Mouse (Mus musculus) kidney, postnatal 0 days (tissue): ENCODE data around the gene Iqsec1. TPM values are rescaled to one million over a fixed set of nuclear protein-coding genes. Genes with fewer than 3 reads are reported as not detected.

Experiments
- ATAC-seq: fragments of 200-750 bp; cut with Nextera tagmentation; replicated peaks from 2 replicates; pipeline ENCODE4 v1.8.0; 2017; ENCODE audit warnings: low read depth, moderate number of reproducible peaks, moderate TSS enrichment, moderate library complexity; ENCODE audit not compliant: low FRiP score
- DNase-seq: peaks from one replicate; pipeline ENCODE4 v3.0.0-alpha.2; 2016; ENCODE audit warnings: low spot score
- H3K27ac ChIP-seq: fragments of 300-500 bp; sonication (generic); 2 replicates; pipeline ENCODE4 v1.5.1; 2014; ENCODE audit warnings: mild to moderate bottlenecking
- H3K27me3 ChIP-seq: fragments of 300-500 bp; sonication (generic); 2 replicates; pipeline ENCODE4 v1.6.1; 2014; ENCODE audit warnings: low read length, mixed read lengths; ENCODE audit not compliant: insufficient read depth
- H3K36me3 ChIP-seq: fragments of 300-500 bp; sonication (generic); 2 replicates; pipeline ENCODE4 v1.6.1; 2014; ENCODE audit warnings: low read length, mixed read lengths; ENCODE audit not compliant: insufficient read depth
- H3K4me1 ChIP-seq: fragments of 300-500 bp; sonication (generic); replicated peaks from 2 replicates; pipeline ENCODE4 v1.6.1; 2014; ENCODE audit warnings: antibody characterized with exemption, low read length, mixed read lengths; ENCODE audit not compliant: insufficient read depth
- H3K4me2 ChIP-seq: fragments of 300-500 bp; sonication (generic); 2 replicates; pipeline ENCODE4 v1.6.1; 2014; ENCODE audit warnings: mild to moderate bottlenecking, low read length, moderate library complexity, mixed read lengths
- H3K4me3 ChIP-seq: fragments of 300-500 bp; sonication (generic); replicated peaks from 2 replicates; pipeline ENCODE4 v1.5.1; 2014; ENCODE audit warnings: low read depth, low read length
- H3K9ac ChIP-seq: fragments of 300-500 bp; sonication (generic); 2 replicates; pipeline ENCODE4 v1.6.1; 2014; ENCODE audit warnings: low read depth, low read length
- H3K9me3 ChIP-seq: fragments of 300-500 bp; sonication (generic); replicated peaks from 2 replicates; pipeline ENCODE4 v1.6.1; 2016; ENCODE audit warnings: low read length, inconsistent platforms, mixed read lengths
- CTCF ChIP-seq: IDR thresholded peaks from 2 replicates; pipeline ENCODE4 v1.5.1; 2016; ENCODE audit warnings: antibody characterized with exemption, low read depth, mild to moderate bottlenecking, moderate library complexity
- WGBS: fragments of 180-500 bp; shearing (Covaris S2); extraction: QIAGEN DNeasy Blood & Tissue Kit; methylation state at CpG from one replicate; pipeline ENCODE4 v1.1.7; 2014; 5-methylcytosine and 5-hydroxymethylcytosine counted together
- polyA plus RNA-seq: library from polyadenylated mRNA; unstranded; fragments of >200 nt; fragmentation: Nextera tagmentation; extraction: Ambion mirVana; gene quantifications from 2 replicates; pipeline ENCODE4 v1.2.1, GENCODE M21; 2015

Iqsec1 gene
- polyA plus RNA-seq, 1 experiment from 2014 or later, result 12.3 TPM

DNA sequence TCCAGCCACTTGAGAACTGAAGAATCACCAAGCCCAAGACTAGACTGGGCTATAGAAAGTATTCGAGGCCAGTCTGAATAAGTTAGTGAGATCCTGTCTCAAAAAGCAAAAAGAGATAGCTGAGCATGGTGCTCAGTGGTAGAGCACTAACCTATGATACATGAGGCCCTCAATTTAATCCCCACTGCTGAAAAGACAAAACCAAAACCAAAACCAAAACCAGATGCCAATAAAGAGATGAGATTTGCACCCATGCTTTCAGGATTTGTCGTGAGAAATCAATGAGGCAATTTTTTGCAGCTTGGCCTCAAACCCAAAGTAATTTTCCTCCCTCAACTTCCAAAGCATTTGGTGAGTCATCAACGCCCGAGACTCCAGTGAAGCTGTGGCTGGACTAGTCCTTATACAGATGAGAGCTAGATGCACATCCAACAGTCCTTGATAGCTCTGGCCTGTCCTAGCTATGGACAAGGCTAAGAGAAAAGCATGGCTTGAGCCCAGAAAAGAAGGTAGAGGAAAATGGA is 239.0 kb downstream of the Iqsec1 start:
- no peak for DNase-seq
- H3K9me3 ChIP-seq, result no peaks in the 10 kb centered on the region
- 81% methylated on average over 4 of the region's 4 CpGs for WGBS
- TF ChIP-seq CTCF, result no peak
- no peaks in the 10 kb centered on the region for H3K4me1 ChIP-seq
- H3K4me3 ChIP-seq, result no peak overlapping the region
- no peak overlapping the region for H3K4me2 ChIP-seq
- no peaks in the 10 kb centered on the region for H3K27me3 ChIP-seq
- H3K36me3 ChIP-seq, result no peaks in the 10 kb centered on the region
- no peak overlapping the region for H3K9ac ChIP-seq
- ATAC-seq, result no peak
- no peak overlapping the region for H3K27ac ChIP-seq

DNA sequence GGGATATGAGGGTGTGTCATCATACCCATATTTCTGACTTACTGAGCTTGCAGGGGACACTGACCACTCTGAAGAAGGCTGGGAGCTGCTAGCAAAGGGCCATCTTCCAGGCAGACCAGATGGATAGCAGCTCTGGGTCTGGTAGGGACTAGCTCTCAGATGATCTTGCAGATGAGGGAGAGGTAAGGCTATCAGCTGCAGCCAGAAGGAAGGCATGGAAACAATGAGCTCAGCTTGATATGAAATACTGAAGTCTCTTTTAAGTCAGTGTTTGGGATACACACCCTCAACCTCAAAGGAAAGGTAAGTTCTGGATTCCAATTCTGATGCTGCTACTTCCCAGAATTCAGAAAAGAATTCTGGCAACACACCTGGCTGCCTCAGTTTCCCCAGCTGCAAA is 239.5 kb downstream of the Iqsec1 start:
- no peak overlapping the region for H3K9ac ChIP-seq

DNA sequence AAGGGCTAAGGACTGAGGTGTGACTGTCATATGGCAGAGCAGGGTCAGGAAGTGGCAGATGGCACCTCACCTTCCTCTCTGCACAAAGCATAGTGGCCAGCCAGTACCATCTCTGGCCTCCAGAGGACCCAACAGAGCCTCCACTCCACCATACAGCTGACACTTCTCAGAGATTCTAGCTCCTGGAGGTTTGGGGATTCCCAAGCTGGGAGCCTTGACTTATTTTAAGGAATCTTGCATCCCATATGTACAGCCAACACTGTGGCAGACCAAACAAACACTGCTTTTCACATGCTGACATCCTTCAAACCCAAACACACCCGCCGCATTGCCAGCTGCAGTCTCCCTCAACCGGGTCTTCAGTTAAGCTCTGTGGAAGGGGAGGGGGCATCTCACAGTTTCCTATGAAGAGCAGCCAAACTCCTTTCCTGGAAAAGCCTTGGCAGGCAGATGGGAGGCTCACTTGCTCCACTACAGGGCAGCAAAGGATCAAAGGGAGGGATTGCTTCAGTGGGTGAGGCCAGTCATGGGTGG is 242.1 kb downstream of the Iqsec1 start:
- H3K9me3 ChIP-seq, result no peaks in the 10 kb centered on the region
- peak; percentile 15; the same call in 1 of the 2 replicates for TF ChIP-seq CTCF
- DNase-seq (no peak), ATAC-seq (no peak)
- no peaks in the 10 kb centered on the region for H3K4me1 ChIP-seq
- H3K36me3 ChIP-seq, result no peaks in the 10 kb centered on the region
- H3K4me3 ChIP-seq, result no peak overlapping the region
- H3K27me3 ChIP-seq, result no peaks in the 10 kb centered on the region
- no peak overlapping the region for H3K4me2 ChIP-seq
- H3K27ac ChIP-seq, result no peak overlapping the region
- 40% methylated on average over 3 of the region's 3 CpGs for WGBS
- H3K9ac ChIP-seq, result no peak overlapping the region

More for the DNA sequence above, 239.5 kb downstream of the Iqsec1 start:
- Histone ChIP-seq H3K36me3 (no peaks in the 10 kb centered on the region), H3K27me3 (no peaks in the 10 kb centered on the region), H3K4me3 (no peak overlapping the region), H3K4me1 (no peaks in the 10 kb centered on the region), H3K27ac (no peak overlapping the region), H3K4me2 (no peak overlapping the region), H3K9me3 (no peaks in the 10 kb centered on the region)
- no peak for TF ChIP-seq CTCF
- ATAC-seq (no peak), DNase-seq (no peak)

DNA sequence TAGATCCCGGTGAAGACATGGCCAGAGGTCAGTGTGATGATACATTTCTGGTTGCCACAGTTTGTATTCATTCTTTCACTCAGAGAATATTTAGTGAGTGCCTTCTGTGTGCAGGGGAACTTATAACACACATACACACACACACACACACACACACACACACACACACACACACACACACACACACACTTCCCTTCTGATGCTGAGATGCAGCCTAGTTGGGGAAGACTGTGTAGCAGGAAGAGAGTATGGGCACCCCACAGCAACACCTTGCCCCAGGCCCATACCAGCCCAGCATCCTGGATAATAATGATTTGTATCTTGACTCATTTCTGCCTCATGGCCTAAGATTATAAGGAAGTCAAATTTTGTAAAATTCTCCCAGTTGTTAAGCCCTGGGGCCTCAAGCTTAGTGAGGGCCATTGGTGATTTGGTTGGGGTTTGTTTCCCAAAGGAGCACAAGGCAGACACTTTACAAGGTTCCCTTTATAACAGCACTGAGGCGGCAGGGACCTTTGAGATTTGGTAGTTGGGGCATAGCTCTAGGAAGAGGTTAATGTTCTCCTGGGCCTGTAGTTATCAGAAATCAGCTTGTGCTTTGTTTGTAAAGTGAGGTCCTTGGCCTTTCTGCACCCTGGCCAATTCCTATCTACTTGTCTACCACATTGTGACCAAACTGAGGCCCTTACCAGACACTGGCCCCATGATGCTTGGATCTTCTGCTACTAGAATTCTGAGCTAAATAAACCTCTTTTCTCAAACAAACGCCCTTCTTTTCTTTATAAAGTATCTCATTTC is 242.9 kb downstream of the Iqsec1 start:
- DNase-seq (no peak), ATAC-seq (no peak)
- no peak overlapping the region for H3K4me3 ChIP-seq
- H3K4me1 ChIP-seq, result no peaks in the 10 kb centered on the region
- H3K36me3 ChIP-seq, result no peaks in the 10 kb centered on the region
- H3K27ac ChIP-seq, result no peak overlapping the region
- no peak for TF ChIP-seq CTCF
- WGBS, result 78% methylated on average over 3 of the region's 3 CpGs
- no peak overlapping the region for H3K4me2 ChIP-seq
- no peaks in the 10 kb centered on the region for H3K27me3 ChIP-seq
- H3K9me3 ChIP-seq, result no peaks in the 10 kb centered on the region
- no peak overlapping the region for H3K9ac ChIP-seq

DNA sequence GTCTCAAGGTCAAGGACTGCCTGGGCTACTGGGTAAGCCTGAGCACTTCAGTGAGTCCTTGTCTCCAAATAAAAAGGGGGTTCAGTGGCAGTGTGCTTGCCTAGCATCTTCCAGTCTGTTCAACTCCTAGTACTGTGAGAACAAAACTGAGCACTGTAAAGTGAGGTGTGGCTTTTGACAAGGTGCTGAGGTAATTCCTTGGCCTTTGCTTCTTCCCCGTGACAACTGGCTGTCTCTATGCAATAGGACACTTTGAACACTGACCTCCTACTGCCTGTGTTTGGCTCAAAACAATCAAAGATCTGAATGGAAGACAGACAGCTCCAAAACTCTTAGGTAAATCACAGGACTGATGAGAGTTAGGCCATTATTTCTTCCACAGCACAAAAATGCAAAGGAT is 246.0 kb downstream of the Iqsec1 start:
- H3K4me3 ChIP-seq, result no peak overlapping the region
- no peaks in the 10 kb centered on the region for H3K27me3 ChIP-seq
- WGBS, result 40% methylated on average over 1 of the region's 1 CpGs
- ATAC-seq, result no peak
- H3K4me1 ChIP-seq, result no peaks in the 10 kb centered on the region
- no peak for DNase-seq
- no peak overlapping the region for H3K9ac ChIP-seq
- no peak overlapping the region for H3K4me2 ChIP-seq
- H3K36me3 ChIP-seq, result no peaks in the 10 kb centered on the region
- H3K27ac ChIP-seq, result no peak overlapping the region
- H3K9me3 ChIP-seq, result no peaks in the 10 kb centered on the region
- no peak for TF ChIP-seq CTCF

DNA sequence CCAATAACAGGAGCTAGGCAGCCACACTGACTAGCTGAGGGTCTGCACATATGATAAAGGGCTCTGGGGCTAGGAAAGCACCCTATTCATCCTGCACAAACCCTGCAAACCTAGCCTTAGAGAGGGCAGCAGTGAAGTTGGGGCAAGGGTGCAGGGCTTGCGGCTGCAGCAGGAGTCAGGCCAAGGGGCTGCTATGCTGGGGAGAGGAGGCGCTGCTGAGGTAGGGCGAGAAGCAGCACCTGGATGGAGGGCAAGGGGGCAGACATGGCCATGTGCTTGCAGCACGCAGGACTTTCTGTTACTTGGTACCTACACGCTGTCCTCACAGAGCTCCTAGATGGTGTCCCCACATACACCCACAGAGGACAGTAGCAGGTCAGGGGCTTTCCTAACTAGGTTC is 246.8 kb downstream of the Iqsec1 start:
- Histone ChIP-seq H3K4me3 (no peak overlapping the region), H3K9me3 (no peaks in the 10 kb centered on the region), H3K4me2 (no peak overlapping the region), H3K36me3 (no peaks in the 10 kb centered on the region), H3K4me1 (no peaks in the 10 kb centered on the region), H3K27ac (no peak overlapping the region), H3K27me3 (no peaks in the 10 kb centered on the region), H3K9ac (no peak overlapping the region)
- DNase-seq, result no peak
- no peak for TF ChIP-seq CTCF
- WGBS, result 83% methylated on average over 5 of the region's 5 CpGs
- ATAC-seq, result no peak
